Mouse (Mus musculus) small intestine, adult 10 weeks (tissue): ENCODE results near the gene Senp2. TPM values are rescaled to one million over a fixed set of nuclear protein-coding genes. Genes with fewer than 3 reads are reported as not detected.

Source experiments
- polyA plus RNA-seq: library from polyadenylated mRNA; stranded (reverse); fragments of 350-450 nt; fragmentation: Illumina TruSeq; extraction: RNeasy Lipid Tissue Mini Kit (QIAGEN cat#74804); gene quantifications from one replicate; pipeline ENCODE4 v1.2.3, GENCODE M21; 2014; ENCODE audit warnings: low replicate concordance

Senp2 gene
- polyA plus RNA-seq = 76.6 TPM

DNA sequence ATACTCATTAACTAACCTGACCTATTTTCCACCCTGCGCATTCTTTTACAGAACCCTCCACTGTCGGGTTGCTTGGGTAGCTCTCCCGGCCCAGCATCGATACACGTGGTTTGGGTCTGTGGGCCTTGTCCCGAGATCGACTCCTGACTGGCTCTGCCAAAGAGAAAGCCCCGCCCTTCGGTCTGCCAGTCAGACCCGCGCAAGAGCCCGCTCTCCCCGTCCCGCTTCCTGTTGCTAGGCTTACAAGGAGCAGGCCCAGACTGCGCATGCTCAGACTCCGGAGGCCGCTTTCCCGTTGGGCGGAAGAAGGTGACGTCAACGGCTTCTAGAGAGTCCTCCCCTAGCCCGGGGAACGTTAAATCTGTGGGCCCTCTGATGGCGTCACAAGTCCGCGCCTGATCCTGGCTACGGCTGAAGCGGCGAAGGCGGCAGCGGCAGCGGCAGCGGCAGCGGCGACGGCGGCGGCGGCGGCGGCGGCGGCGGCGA is at the start of gene Senp2:
Gene Senp2 (plus strand): TSS at position 386 of the 486 bp plus-strand sequence.

GRCm38 (mm10) chr16:21995304-21995703 is 14.0 kb upstream of the Senp2 start, which contains the start of gene Liph:
TSS of gene Liph (minus strand) at chr16:21995663.

Other genes with a start within 250 kb of the Senp2 start
- gene Ehhadh, start 221.7 kb upstream of the Senp2 start, polyA plus RNA-seq = 223 TPM
- gene Map3k13, start 215.1 kb upstream of the Senp2 start, polyA plus RNA-seq = 21.2 TPM
- 25.8 TPM for gene Tmem41a, start 61.9 kb upstream of the Senp2 start, polyA plus RNA-seq
- 27.1 TPM for gene Liph, start 13.8 kb upstream of the Senp2 start, polyA plus RNA-seq
- 24.1 TPM for gene Igf2bp2, start 153.8 kb downstream of the Senp2 start, polyA plus RNA-seq